Mouse (Mus musculus): ENCODE data around the gene Ldha.

DNA sequence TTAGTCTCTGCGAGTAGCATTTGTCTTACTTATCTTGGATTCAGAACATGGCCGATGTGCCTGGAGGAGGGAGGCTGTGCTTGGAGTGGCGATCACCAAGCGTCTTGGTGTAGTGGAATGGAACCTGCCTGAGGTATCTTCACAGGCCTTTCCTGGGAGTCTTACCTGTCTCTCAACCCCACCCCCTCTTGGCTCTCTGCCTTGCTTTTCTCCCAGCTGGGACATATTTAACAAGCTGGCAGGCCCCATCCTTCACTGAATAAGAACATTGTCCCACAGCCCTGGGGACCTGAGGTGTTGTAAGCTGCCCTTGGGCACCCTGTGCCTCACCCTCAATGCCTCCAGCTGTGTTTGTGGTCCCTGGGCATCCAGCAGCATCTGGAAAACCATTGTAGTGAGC lies 2.3 kb downstream of the Ldha start:
- no peak for TF ChIP-seq CTCF (IDR thresholded peaks at IDR 0.05; ENCODE audit: low read depth, low read length)
- no peak for TF ChIP-seq POLR2A (IDR thresholded peaks at IDR 0.05; ENCODE audit: extremely low read depth, insufficient read depth, low read length)

All from liver, adult 2 months (tissue).